Mouse (Mus musculus) spleen, adult 2 months (tissue): Measurements from ENCODE around the gene Vps37b.

Experiments used
- CTCF ChIP-seq: fragments of 200-500 bp; IDR thresholded peaks from 2 replicates; pipeline ENCODE4 v1.5.1; 2011; ENCODE audit warnings: mild to moderate bottlenecking, inconsistent platforms; ENCODE audit not compliant: insufficient read depth, insufficient read length, insufficient replicate concordance; ENCODE audit errors: extremely low read depth
- POLR2A ChIP-seq: fragments of 200-500 bp; IDR thresholded peaks from 2 replicates; pipeline ENCODE4 v1.6.1; 2011; ENCODE audit warnings: low read depth, low read length, inconsistent platforms

DNA sequence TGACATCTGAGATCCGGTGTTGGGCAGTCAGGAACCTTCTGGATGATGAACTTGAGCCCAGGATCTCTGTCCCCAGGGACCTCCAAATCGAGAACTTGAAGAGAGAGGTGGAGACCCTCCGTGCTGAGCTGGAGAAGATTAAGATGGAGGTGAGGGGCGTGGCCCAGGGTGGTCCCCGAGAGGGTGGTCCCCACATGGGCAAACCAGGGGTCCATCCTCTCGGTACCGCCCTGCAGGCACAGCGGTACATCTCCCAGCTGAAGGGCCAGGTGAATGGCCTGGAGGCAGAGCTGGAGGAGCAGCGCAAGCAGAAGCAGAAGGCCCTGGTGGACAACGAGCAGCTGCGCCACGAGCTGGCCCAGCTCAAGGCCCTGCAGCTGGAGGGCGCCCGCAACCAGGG is 35.4 kb downstream of the Vps37b start:
- TF ChIP-seq CTCF = no peak
- TF ChIP-seq POLR2A = no peak
